Mouse (Mus musculus) megakaryocyte, embryonic 14.5 days (primary cell): ENCODE measurements around the gene Tyk2.

Source experiments
- FLI1 ChIP-seq: IDR thresholded peaks from 2 replicates; pipeline ENCODE4 v1.6.1; 2012; ENCODE audit warnings: low read length, inconsistent platforms, mixed read lengths
- GATA1 ChIP-seq: IDR thresholded peaks from 3 replicates; pipeline ENCODE4 v1.6.1; 2012; ENCODE audit warnings: mixed read lengths, low read length, inconsistent platforms, borderline replicate concordance

- TF ChIP-seq GATA1 (no peak), FLI1 (no peak)
Observed at GRCm38 (mm10) chr9:21081127-21081526, 49.9 kb downstream of the Tyk2 start.
